Mouse (Mus musculus) myocyte (in vitro differentiated cells): ENCODE results near the gene Olfr464. TPM values are rescaled to one million over a fixed set of nuclear protein-coding genes. Genes with fewer than 3 reads are reported as not detected.
"Not testable (repeated sequence)": the region's sequence is repeated elsewhere in the genome, so short reads cannot be mapped to it uniquely, and the experiment has no call there.

Experiments
- H3K27me3 ChIP-seq: one replicate; pipeline ENCODE4 v1.6.1; 2011; ENCODE audit not compliant: control insufficient read depth, insufficient read depth, insufficient read length
- H3K36me3 ChIP-seq: one replicate; pipeline ENCODE4 v1.6.1; 2011; ENCODE audit not compliant: control insufficient read depth, insufficient read depth
- H3K4me2 ChIP-seq: one replicate; pipeline ENCODE4 v1.6.1; 2011; ENCODE audit warnings: low read depth, control low read depth
- H3K4me3 ChIP-seq: one replicate; pipeline ENCODE4 v1.5.1; 2011; ENCODE audit warnings: mild to moderate bottlenecking, control low read depth, moderate library complexity
- H3K79me2 ChIP-seq: one replicate; pipeline ENCODE4 v1.6.1; 2011; ENCODE audit not compliant: control insufficient read depth, insufficient read depth
- H3ac ChIP-seq: one replicate; pipeline ENCODE4 v1.6.1; 2011; ENCODE audit not compliant: control insufficient read depth, insufficient read length
- CEBPB ChIP-seq: IDR thresholded peaks from 2 replicates; pipeline ENCODE4 v1.6.1; 2011; ENCODE audit warnings: mild to moderate bottlenecking, moderate library complexity; ENCODE audit not compliant: poor library complexity, insufficient read depth, severe bottlenecking
- E2F4 ChIP-seq: IDR thresholded peaks from one replicate; pipeline ENCODE4 v1.6.1; 2011; ENCODE audit warnings: mild to moderate bottlenecking, control low read depth, moderate library complexity; ENCODE audit not compliant: insufficient read depth
- MAX ChIP-seq: IDR thresholded peaks from one replicate; pipeline ENCODE4 v1.6.1; 2011; ENCODE audit warnings: low read depth, mild to moderate bottlenecking, control low read depth
- MYOD1 ChIP-seq, 3 experiments: IDR thresholded peaks; one replicate each; pipeline ENCODE4 v1.6.1; 2011; ENCODE audit warnings: control low read depth in 2 of 3, low read depth in 2 of 3, mild to moderate bottlenecking in 2 of 3, moderate library complexity in 1 of 3; ENCODE audit not compliant: insufficient read length in 2 of 3, control insufficient read depth in 1 of 3
- MYOG ChIP-seq, 3 experiments: IDR thresholded peaks; one replicate each; pipeline ENCODE4 v1.6.1; 2011; ENCODE audit warnings: control low read depth in 2 of 3, low read depth in 2 of 3, mild to moderate bottlenecking in 2 of 3; ENCODE audit not compliant: insufficient read length in 2 of 3, control insufficient read depth in 1 of 3, insufficient read depth in 1 of 3
- POLR2A ChIP-seq: IDR thresholded peaks from one replicate; pipeline ENCODE4 v1.6.1; 2011; ENCODE audit warnings: low read depth, mild to moderate bottlenecking, control low read depth, moderate library complexity; ENCODE audit not compliant: insufficient read length
- POLR2AphosphoS2 ChIP-seq: IDR thresholded peaks from one replicate; pipeline ENCODE4 v1.6.1; 2011; ENCODE audit warnings: low read depth, control low read depth; ENCODE audit not compliant: insufficient read length
- REST ChIP-seq: IDR thresholded peaks from one replicate; pipeline ENCODE4 v1.6.1; 2011; ENCODE audit warnings: mild to moderate bottlenecking, control low read depth, moderate library complexity; ENCODE audit not compliant: insufficient read depth, insufficient read length
- SRF ChIP-seq: IDR thresholded peaks from one replicate; pipeline ENCODE4 v1.6.1; 2011; ENCODE audit warnings: low read depth; ENCODE audit not compliant: control insufficient read depth, insufficient read length
- TCF12 ChIP-seq: IDR thresholded peaks from one replicate; pipeline ENCODE4 v1.6.1; 2011; ENCODE audit warnings: mild to moderate bottlenecking, control low read depth; ENCODE audit not compliant: poor library complexity, insufficient read depth, severe bottlenecking
- TCF3 ChIP-seq: IDR thresholded peaks from one replicate; pipeline ENCODE4 v1.6.1; 2011; ENCODE audit warnings: low read depth, control low read depth; ENCODE audit not compliant: insufficient read length
- USF1 ChIP-seq: IDR thresholded peaks from one replicate; pipeline ENCODE4 v1.6.1; 2011; ENCODE audit warnings: low read depth, mild to moderate bottlenecking, control low read depth, moderate library complexity
- polyA plus RNA-seq: library from polyadenylated mRNA; unstranded; fragments of >200 nt; fragmentation: generic; extraction: Trizol; gene quantifications from one replicate; pipeline ENCODE4 v1.2.1, GENCODE M21; 2012; ENCODE audit warnings: missing spikeins

Gene Olfr464
- polyA plus RNA-seq, 1 experiment: not detected

DNA sequence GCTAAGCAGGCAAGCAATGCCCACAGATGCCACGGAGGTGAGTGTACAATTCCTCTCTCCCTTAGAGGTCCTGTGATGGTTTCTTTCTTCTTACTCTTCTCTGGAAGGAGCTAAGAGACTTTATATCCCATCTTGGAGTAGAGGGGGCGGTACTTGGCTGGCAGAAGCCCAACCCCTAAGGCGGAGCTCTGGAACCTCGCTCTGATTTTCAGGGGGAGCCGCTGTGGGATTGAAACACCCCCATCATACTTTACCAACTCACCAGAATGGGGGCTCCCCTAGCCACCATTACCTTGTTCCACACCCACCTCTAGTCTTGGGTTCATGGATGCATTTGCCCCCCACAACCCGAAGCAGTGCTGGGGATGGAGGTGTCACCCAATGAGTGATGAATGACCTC, 45.3 kb downstream of the Olfr464 start, which contains the start of gene Epx:
TSS of gene Epx (minus strand) at position 101 of the 400 bp plus-strand sequence.
- H3K4me3 ChIP-seq: no peak within 1 kb of the TSS
- no peak for TF ChIP-seq MAX
- TF ChIP-seq POLR2AphosphoS2: no peak
- no peak for TF ChIP-seq MYOG (IDR thresholded peaks at IDR 0.05; ENCODE audit: control insufficient read depth in 1 of 3, insufficient read depth in 1 of 3, insufficient read length in 2 of 3, low read depth in 2 of 3)
- TF ChIP-seq TCF3: no peak
- no peak for TF ChIP-seq TCF12
- no peak for TF ChIP-seq CEBPB
- TF ChIP-seq USF1: no peak
- TF ChIP-seq POLR2A: no peak
- no peak for TF ChIP-seq MYOD1 (IDR thresholded peaks at IDR 0.05; ENCODE audit: control insufficient read depth in 1 of 3, insufficient read length in 2 of 3, low read depth in 2 of 3)
- no peak for TF ChIP-seq SRF
- no peak for TF ChIP-seq REST
- TF ChIP-seq E2F4: no peak
- no peaks in the 10 kb centered on the region for H3K79me2 ChIP-seq
- H3K27me3 ChIP-seq: peaks cover 68% of the 10 kb centered on the region
- no peak within 1 kb of the TSS for H3ac ChIP-seq
- no peaks in the 10 kb centered on the region for H3K36me3 ChIP-seq
- H3K4me2 ChIP-seq: no peak within 1 kb of the TSS

- Histone ChIP-seq H3K79me2 (no peaks in the 10 kb centered on the region), H3K36me3 (no peaks in the 10 kb centered on the region)
These were observed 49.0 kb downstream of the Olfr464 start for GRCm38 (mm10) chr11:87871766-87872165.

DNA sequence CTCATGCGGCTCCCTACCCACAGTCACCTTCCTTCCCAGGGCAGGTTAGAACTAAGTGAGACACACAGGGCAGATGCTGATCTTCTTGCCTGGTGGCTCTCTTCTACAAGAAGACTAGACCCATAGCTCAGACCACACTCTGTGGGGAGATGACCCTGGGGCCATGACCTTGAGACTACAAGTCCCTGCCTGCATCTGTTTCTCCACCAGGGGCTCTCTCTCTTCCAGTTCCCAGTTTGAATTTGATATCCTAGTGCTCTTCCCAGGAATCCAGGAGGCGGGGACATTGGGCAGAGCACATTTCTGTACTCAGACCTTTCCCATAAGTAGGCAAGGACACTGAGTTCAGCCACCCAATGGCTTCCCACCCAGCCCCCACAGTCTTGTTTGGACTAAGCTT, 50.7 kb downstream of the Olfr464 start:
- H3K36me3 ChIP-seq: no peaks in the 10 kb centered on the region
- H3K79me2 ChIP-seq: no peaks in the 10 kb centered on the region
- no peak overlapping the region for H3ac ChIP-seq
- H3K4me3 ChIP-seq: no peak overlapping the region
- TF ChIP-seq MAX (no peak), TCF3 (no peak), SRF (no peak), POLR2AphosphoS2 (no peak), MYOG (IDR thresholded peaks at IDR 0.05; ENCODE audit: control insufficient read depth in 1 of 3, insufficient read depth in 1 of 3, insufficient read length in 2 of 3, low read depth in 2 of 3) (no peak), E2F4 (no peak), MYOD1 (IDR thresholded peaks at IDR 0.05; ENCODE audit: control insufficient read depth in 1 of 3, insufficient read length in 2 of 3, low read depth in 2 of 3) (no peak), USF1 (no peak), CEBPB (no peak), TCF12 (no peak), REST (no peak), POLR2A (no peak)
- H3K4me2 ChIP-seq: no peak overlapping the region
- H3K27me3 ChIP-seq: peaks cover 52% of the 10 kb centered on the region

More at GRCm38 (mm10) chr11:87871766-87872165, 49.0 kb downstream of the Olfr464 start:
- no peak overlapping the region for H3K4me3 ChIP-seq
- no peak overlapping the region for H3K4me2 ChIP-seq
- no peak for TF ChIP-seq CEBPB
- TF ChIP-seq SRF: no peak
- no peak for TF ChIP-seq REST
- TF ChIP-seq MYOD1 (IDR thresholded peaks at IDR 0.05; ENCODE audit: control insufficient read depth in 1 of 3, insufficient read length in 2 of 3, low read depth in 2 of 3): no peak
- no peak for TF ChIP-seq POLR2A
- TF ChIP-seq MYOG (IDR thresholded peaks at IDR 0.05; ENCODE audit: control insufficient read depth in 1 of 3, insufficient read depth in 1 of 3, insufficient read length in 2 of 3, low read depth in 2 of 3): no peak
- TF ChIP-seq POLR2AphosphoS2: no peak
- TF ChIP-seq TCF12: no peak
- H3K27me3 ChIP-seq: peaks cover 68% of the 10 kb centered on the region
- H3ac ChIP-seq: no peak overlapping the region

DNA sequence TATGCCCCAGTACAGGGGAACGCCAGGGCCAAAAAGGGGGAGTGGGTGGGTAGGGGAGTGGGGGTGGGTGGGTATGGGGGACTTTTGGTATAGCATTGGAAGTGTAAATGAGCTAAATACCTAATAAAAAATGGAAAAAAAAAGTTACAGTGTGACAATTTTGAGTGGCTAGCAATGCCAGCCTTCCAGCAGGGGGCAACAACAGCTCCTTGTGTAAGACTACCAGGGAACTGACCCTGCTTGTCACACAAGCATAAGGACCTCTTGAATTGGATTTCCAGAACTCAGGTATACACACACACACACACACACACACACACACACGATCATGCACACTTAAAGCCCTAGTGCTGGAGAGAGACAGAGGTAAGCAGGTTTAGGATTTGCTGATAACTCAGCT, 53.9 kb downstream of the Olfr464 start:
- peaks cover 25% of the 10 kb centered on the region for H3K27me3 ChIP-seq
- not testable (repeated sequence) for H3K4me3 ChIP-seq, H3ac ChIP-seq, H3K36me3 ChIP-seq, H3K4me2 ChIP-seq, H3K79me2 ChIP-seq

Other genes starting within 250 kb of the Olfr464 start
- 159 TPM for gene Supt4a, start 183.4 kb downstream of the Olfr464 start, polyA plus RNA-seq
- gene Tspoap1, start 160.4 kb downstream of the Olfr464 start, polyA plus RNA-seq: 0.04 TPM
- not detected for gene Mpo, start 127.4 kb downstream of the Olfr464 start, polyA plus RNA-seq
- gene Lpo, start 92.7 kb downstream of the Olfr464 start, polyA plus RNA-seq: not detected
- 6.6 TPM for gene Mks1, start 67.8 kb downstream of the Olfr464 start, polyA plus RNA-seq
- gene Epx, start 45.4 kb downstream of the Olfr464 start, polyA plus RNA-seq: not detected
- not detected for gene Olfr462, start 28.7 kb downstream of the Olfr464 start, polyA plus RNA-seq
- not detected for gene Olfr463, start 23.6 kb downstream of the Olfr464 start, polyA plus RNA-seq
- 74.0 TPM for gene Dynll2, start 66.6 kb upstream of the Olfr464 start, polyA plus RNA-seq
- 69.9 TPM for gene Srsf1, start 126.4 kb upstream of the Olfr464 start, polyA plus RNA-seq
- gene Vezf1, start 147.3 kb upstream of the Olfr464 start, polyA plus RNA-seq: 17.7 TPM
- 40.8 TPM for gene Cuedc1, start 177.1 kb upstream of the Olfr464 start, polyA plus RNA-seq